Comparison of ENCODE assay signal across 51 mouse cellular contexts in the genomic region with DNA sequence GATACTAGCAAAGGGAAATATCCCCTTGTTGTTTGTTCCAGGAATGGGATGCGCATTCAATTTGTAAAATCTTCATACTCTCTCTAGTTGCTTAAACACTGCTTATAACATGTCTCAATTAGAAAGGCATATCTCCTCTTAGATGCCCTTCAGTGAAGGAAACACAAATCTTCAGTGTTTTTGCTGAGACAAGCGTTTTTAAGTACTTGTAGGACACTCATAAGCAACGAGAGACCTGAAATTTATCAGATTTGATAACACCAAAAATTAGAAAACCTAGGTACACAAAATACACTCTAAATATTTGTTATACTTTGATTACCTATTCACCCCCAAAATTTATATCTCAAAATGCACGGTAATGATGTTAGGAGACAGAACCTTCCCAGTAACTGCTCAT. TPM values are rescaled to one million over a fixed set of nuclear protein-coding genes. Genes with fewer than 3 reads are reported as not detected.
"Had no signal": no experiment of that assay in that cellular context is flagged by ENCODE, and none has a peak within 500 bp of the region (broad histone marks: within the 10 kb centered on the region; RNA-seq: fewer than 3 reads in every experiment).

No protein-coding gene starts in this region.

- H3K9ac ChIP-seq: heart, embryonic 12.5 days; heart, embryonic 13.5 days; heart, embryonic 15.5 days; hindbrain, embryonic 12.5 days; hindbrain, embryonic 13.5 days; hindbrain, embryonic 14.5 days; hindbrain, embryonic 15.5 days; intestine, embryonic 15.5 days; kidney, embryonic 15.5 days had no signal

- H3K36me3 ChIP-seq: heart, embryonic 12.5 days; heart, embryonic 13.5 days; heart, embryonic 15.5 days; hindbrain, embryonic 10.5 days; hindbrain, embryonic 12.5 days; hindbrain, embryonic 13.5 days; hindbrain, embryonic 15.5 days; intestine, embryonic 15.5 days; kidney, embryonic 15.5 days had no signal

- DNase-seq: heart, postnatal 10 days; heart, postnatal 14 days; heart, postnatal 36 days; heart, postnatal 4 days; kidney, adult 11 months; kidney, adult 18-20 months; kidney, adult 2 months; kidney, adult 8-10 months; kidney, adult 9 months; kidney, postnatal 10 days; kidney, postnatal 14 days; kidney, postnatal 25 days; kidney, postnatal 36 days; kidney, postnatal 4 days; layer of hippocampus, adult 9-11 months; layer of hippocampus, postnatal 36 days had no signal

- H3K4me2 ChIP-seq: heart, embryonic 11.5 days; heart, embryonic 12.5 days; heart, embryonic 13.5 days; heart, embryonic 15.5 days; hindbrain, embryonic 12.5 days; hindbrain, embryonic 13.5 days; hindbrain, embryonic 14.5 days; hindbrain, embryonic 15.5 days; intestine, embryonic 15.5 days; kidney, embryonic 15.5 days had no signal

- H3K27me3 ChIP-seq: heart, embryonic 12.5 days; heart, embryonic 13.5 days; heart, embryonic 15.5 days; hindbrain, embryonic 12.5 days; hindbrain, embryonic 13.5 days; hindbrain, embryonic 15.5 days; intestine, embryonic 15.5 days; kidney, embryonic 15.5 days had no signal

- H3K4me1 ChIP-seq: heart, embryonic 12.5 days; heart, embryonic 13.5 days; heart, embryonic 15.5 days; hindbrain, embryonic 10.5 days; hindbrain, embryonic 12.5 days; hindbrain, embryonic 13.5 days; hindbrain, embryonic 15.5 days; intestine, embryonic 15.5 days; kidney, embryonic 15.5 days had no signal

- H3K4me3 ChIP-seq: heart, embryonic 12.5 days; heart, embryonic 13.5 days; heart, embryonic 15.5 days; hindbrain, embryonic 10.5 days; hindbrain, embryonic 12.5 days; hindbrain, embryonic 13.5 days; hindbrain, embryonic 15.5 days; intestine, embryonic 15.5 days; kidney, embryonic 15.5 days; layer of hippocampus, adult 2 months; left cerebral cortex, adult 2 months had no signal

- H3K9me3 ChIP-seq: heart, embryonic 12.5 days; heart, embryonic 13.5 days; heart, embryonic 15.5 days; hindbrain, embryonic 10.5 days; hindbrain, embryonic 12.5 days; hindbrain, embryonic 13.5 days; hindbrain, embryonic 15.5 days; intestine, embryonic 15.5 days; kidney, embryonic 15.5 days had no signal

- H3K27ac ChIP-seq: heart, embryonic 13.5 days; heart, embryonic 15.5 days; hindbrain, embryonic 10.5 days; hindbrain, embryonic 12.5 days; hindbrain, embryonic 13.5 days; hindbrain, embryonic 14.5 days; hindbrain, embryonic 15.5 days; hindbrain, postnatal 0 days; intestine, embryonic 15.5 days; kidney, embryonic 15.5 days; kidney, postnatal 0 days; layer of hippocampus, adult 2 months; left cerebral cortex, adult 2 months had no signal

RNA-seq across cellular contexts. Expression of gene Gm11114, which starts 9.7 kb away (rescaled TPM):
- total RNA-seq: heart, postnatal 10 days; heart, postnatal 14 days; heart, postnatal 25 days; heart, postnatal 36 days; heart, postnatal 4 days; hematopoietic stem cell, adult 5-6 weeks; hindbrain, postnatal 0 days; layer of hippocampus, adult 18-20 months; layer of hippocampus, adult 2 months; layer of hippocampus, adult 8-10 months; layer of hippocampus, postnatal 10 days; layer of hippocampus, postnatal 14 days; layer of hippocampus, postnatal 25 days; layer of hippocampus, postnatal 36 days; left cerebral cortex, adult 18-20 months; left cerebral cortex, adult 2 months had no signal
- polyA plus RNA-seq: heart, embryonic 11.5 days; heart, embryonic 12.5 days; heart, embryonic 13.5 days; heart, embryonic 14.5 days; heart, embryonic 15.5 days; heart, embryonic 16.5 days; heart, postnatal 0 days; hindbrain, embryonic 10.5 days; hindbrain, embryonic 11.5 days; hindbrain, embryonic 12.5 days; hindbrain, embryonic 13.5 days; hindbrain, embryonic 14.5 days; hindbrain, embryonic 15.5 days; hindbrain, embryonic 16.5 days; hindbrain, postnatal 0 days; inflammation-experienced regulatory T-cells, adult 6 months; intestine, embryonic 14.5 days; intestine, embryonic 15.5 days; intestine, embryonic 16.5 days; intestine, postnatal 0 days; kidney, adult 2 months; kidney, embryonic 14.5 days; kidney, embryonic 15.5 days; kidney, embryonic 16.5 days; kidney, postnatal 0 days; large intestine, adult 2 months had no signal
